Mouse (Mus musculus): ENCODE measurements around the gene Lamp1. TPM values are rescaled to one million over a fixed set of nuclear protein-coding genes. Genes with fewer than 3 reads are reported as not detected.

Lamp1 gene
- polyA plus RNA-seq, 1 experiment from 2014 or later, result 274 TPM

GRCm38 (mm10) chr8:13156327-13157097, 2.4 kb upstream of the Lamp1 start:
- DNase-seq (ENCODE audit: low spot score, missing footprints), result peak; percentile 47
- no peaks in the 10 kb centered on the region for H3K36me3 ChIP-seq (ENCODE audit: control insufficient read depth, insufficient read depth, low read length)

GRCm38 (mm10) chr8:13159377-13159881, 468 bp downstream of the Lamp1 start:
- Histone ChIP-seq H3K9me3 (ENCODE audit: control insufficient read depth, low read length) (no peaks in the 10 kb centered on the region), H3K4me3 (ENCODE audit: low read depth, low read length) (peak overlapping the region; percentile 99), H3K27ac (ENCODE audit: low read depth, low read length) (0 out of 2 replicates have a peak overlapping the region, but pooled peaks have one; percentile 30), H3K4me2 (peak overlapping the region; percentile 92), H3K36me3 (ENCODE audit: control insufficient read depth, insufficient read depth, low read length) (no peaks in the 10 kb centered on the region; the same call in 1 of the 2 replicates), H3K9ac (ENCODE audit: low read length) (peak overlapping the region; percentile 96), H3K27me3 (ENCODE audit: control insufficient read depth, insufficient read depth, low read length) (no peaks in the 10 kb centered on the region), H3K4me1 (ENCODE audit: control insufficient read depth, insufficient read depth, low read length) (peaks cover 11% of the 10 kb centered on the region)
- under 1% methylated on average over 41 of the region's 49 CpGs for WGBS
- ATAC-seq (ENCODE audit: low FRiP score) (peak; percentile 76), DNase-seq (ENCODE audit: low spot score, missing footprints) (peak; percentile 91)

More at GRCm38 (mm10) chr8:13156327-13157097, 2.4 kb upstream of the Lamp1 start:
- Histone ChIP-seq H3K4me3 (ENCODE audit: low read depth, low read length) (no peak overlapping the region), H3K27me3 (ENCODE audit: control insufficient read depth, insufficient read depth, low read length) (no peaks in the 10 kb centered on the region), H3K4me2 (no peak overlapping the region), H3K9me3 (ENCODE audit: control insufficient read depth, low read length) (no peaks in the 10 kb centered on the region), H3K27ac (ENCODE audit: low read depth, low read length) (no peak overlapping the region), H3K9ac (ENCODE audit: low read length) (no peak overlapping the region), H3K4me1 (ENCODE audit: control insufficient read depth, insufficient read depth, low read length) (peaks cover 11% of the 10 kb centered on the region)
- WGBS, result 76% methylated on average over 12 of the region's 12 CpGs
- no peak for ATAC-seq (ENCODE audit: low FRiP score)

GRCm38 (mm10) chr8:13160691-13161090, 1.7 kb downstream of the Lamp1 start:
- Histone ChIP-seq H3K4me1 (ENCODE audit: control insufficient read depth, insufficient read depth, low read length) (peaks cover 11% of the 10 kb centered on the region), H3K27ac (ENCODE audit: low read depth, low read length) (no peak overlapping the region), H3K9me3 (ENCODE audit: control insufficient read depth, low read length) (no peaks in the 10 kb centered on the region), H3K9ac (ENCODE audit: low read length) (peak overlapping the region; percentile 96; the same call in 1 of the 2 replicates), H3K4me2 (peak overlapping the region; percentile 92), H3K36me3 (ENCODE audit: control insufficient read depth, insufficient read depth, low read length) (no peaks in the 10 kb centered on the region; the same call in 1 of the 2 replicates), H3K4me3 (ENCODE audit: low read depth, low read length) (no peak overlapping the region), H3K27me3 (ENCODE audit: control insufficient read depth, insufficient read depth, low read length) (no peaks in the 10 kb centered on the region)
- WGBS, result 90% methylated on average over 3 of the region's 3 CpGs
- DNase-seq (ENCODE audit: low spot score, missing footprints) (no peak), ATAC-seq (ENCODE audit: low FRiP score) (no peak)

- H3K4me2 ChIP-seq, result no peak overlapping the region
- ATAC-seq (ENCODE audit: low FRiP score) (no peak), DNase-seq (ENCODE audit: low spot score, missing footprints) (peak; percentile 57)
- WGBS, result 86% methylated on average over 6 of the region's 6 CpGs
- H3K27ac ChIP-seq (ENCODE audit: low read depth, low read length), result no peak overlapping the region
- no peaks in the 10 kb centered on the region; the same call in 1 of the 2 replicates for H3K36me3 ChIP-seq (ENCODE audit: control insufficient read depth, insufficient read depth, low read length)
- H3K4me1 ChIP-seq (ENCODE audit: control insufficient read depth, insufficient read depth, low read length), result peaks cover 11% of the 10 kb centered on the region
- no peaks in the 10 kb centered on the region for H3K9me3 ChIP-seq (ENCODE audit: control insufficient read depth, low read length)
- no peaks in the 10 kb centered on the region for H3K27me3 ChIP-seq (ENCODE audit: control insufficient read depth, insufficient read depth, low read length)
- no peak overlapping the region for H3K9ac ChIP-seq (ENCODE audit: low read length)
- no peak overlapping the region for H3K4me3 ChIP-seq (ENCODE audit: low read depth, low read length)
Measured at GRCm38 (mm10) chr8:13162098-13162497, 3.1 kb downstream of the Lamp1 start.

- Histone ChIP-seq H3K27ac (ENCODE audit: low read depth, low read length) (no peak overlapping the region), H3K9me3 (ENCODE audit: control insufficient read depth, low read length) (no peaks in the 10 kb centered on the region), H3K9ac (ENCODE audit: low read length) (no peak overlapping the region), H3K4me3 (ENCODE audit: low read depth, low read length) (no peak overlapping the region), H3K4me2 (no peak overlapping the region), H3K4me1 (ENCODE audit: control insufficient read depth, insufficient read depth, low read length) (peaks cover 9% of the 10 kb centered on the region), H3K27me3 (ENCODE audit: control insufficient read depth, insufficient read depth, low read length) (no peaks in the 10 kb centered on the region), H3K36me3 (ENCODE audit: control insufficient read depth, insufficient read depth, low read length) (peaks cover 5% of the 10 kb centered on the region)
- DNase-seq (ENCODE audit: low spot score, missing footprints), result no peak
- WGBS, result 94% methylated on average over 1 of the region's 1 CpGs
- ATAC-seq (ENCODE audit: low FRiP score), result no peak
Measured at GRCm38 (mm10) chr8:13163563-13163962, 4.6 kb downstream of the Lamp1 start.

- Histone ChIP-seq H3K4me1 (ENCODE audit: control insufficient read depth, insufficient read depth, low read length) (peaks cover 8% of the 10 kb centered on the region), H3K27me3 (ENCODE audit: control insufficient read depth, insufficient read depth, low read length) (no peaks in the 10 kb centered on the region), H3K9ac (ENCODE audit: low read length) (no peak overlapping the region), H3K4me2 (no peak overlapping the region), H3K36me3 (ENCODE audit: control insufficient read depth, insufficient read depth, low read length) (peaks cover 5% of the 10 kb centered on the region), H3K9me3 (ENCODE audit: control insufficient read depth, low read length) (no peaks in the 10 kb centered on the region), H3K27ac (ENCODE audit: low read depth, low read length) (no peak overlapping the region), H3K4me3 (ENCODE audit: low read depth, low read length) (no peak overlapping the region)
- 90% methylated on average over 5 of the region's 5 CpGs for WGBS
- DNase-seq (ENCODE audit: low spot score, missing footprints), result no peak
- no peak for ATAC-seq (ENCODE audit: low FRiP score)
Measured at GRCm38 (mm10) chr8:13164361-13164760, 5.4 kb downstream of the Lamp1 start.

- Histone ChIP-seq H3K4me2 (no peak overlapping the region), H3K4me1 (ENCODE audit: control insufficient read depth, insufficient read depth, low read length) (no peaks in the 10 kb centered on the region), H3K9me3 (ENCODE audit: control insufficient read depth, low read length) (no peaks in the 10 kb centered on the region), H3K27ac (ENCODE audit: low read depth, low read length) (no peak overlapping the region), H3K36me3 (ENCODE audit: control insufficient read depth, insufficient read depth, low read length) (peaks cover 28% of the 10 kb centered on the region), H3K27me3 (ENCODE audit: control insufficient read depth, insufficient read depth, low read length) (no peaks in the 10 kb centered on the region), H3K4me3 (ENCODE audit: low read depth, low read length) (no peak overlapping the region), H3K9ac (ENCODE audit: low read length) (no peak overlapping the region)
- 78% methylated on average over 1 of the region's 1 CpGs for WGBS
- ATAC-seq (ENCODE audit: low FRiP score) (no peak), DNase-seq (ENCODE audit: low spot score, missing footprints) (no peak)
Measured at GRCm38 (mm10) chr8:13170510-13170909, 11.5 kb downstream of the Lamp1 start.

GRCm38 (mm10) chr8:13174305-13174704, 15.3 kb downstream of the Lamp1 start:
- Histone ChIP-seq H3K9me3 (ENCODE audit: control insufficient read depth, low read length) (no peaks in the 10 kb centered on the region), H3K27ac (ENCODE audit: low read depth, low read length) (no peak overlapping the region), H3K4me2 (no peak overlapping the region), H3K4me3 (ENCODE audit: low read depth, low read length) (no peak overlapping the region), H3K4me1 (ENCODE audit: control insufficient read depth, insufficient read depth, low read length) (no peaks in the 10 kb centered on the region), H3K9ac (ENCODE audit: low read length) (no peak overlapping the region), H3K27me3 (ENCODE audit: control insufficient read depth, insufficient read depth, low read length) (no peaks in the 10 kb centered on the region), H3K36me3 (ENCODE audit: control insufficient read depth, insufficient read depth, low read length) (peaks cover 32% of the 10 kb centered on the region)
- DNase-seq (ENCODE audit: low spot score, missing footprints) (peak; percentile 57), ATAC-seq (ENCODE audit: low FRiP score) (no peak)
- WGBS, result 95% methylated on average over 4 of the region's 4 CpGs

- Histone ChIP-seq H3K4me3 (ENCODE audit: low read depth, low read length) (no peak overlapping the region), H3K27me3 (ENCODE audit: control insufficient read depth, insufficient read depth, low read length) (no peaks in the 10 kb centered on the region), H3K4me2 (no peak overlapping the region), H3K4me1 (ENCODE audit: control insufficient read depth, insufficient read depth, low read length) (no peaks in the 10 kb centered on the region), H3K36me3 (ENCODE audit: control insufficient read depth, insufficient read depth, low read length) (peaks cover 32% of the 10 kb centered on the region), H3K9ac (ENCODE audit: low read length) (no peak overlapping the region), H3K9me3 (ENCODE audit: control insufficient read depth, low read length) (no peaks in the 10 kb centered on the region), H3K27ac (ENCODE audit: low read depth, low read length) (no peak overlapping the region)
- no peak for ATAC-seq (ENCODE audit: low FRiP score)
- WGBS, result 96% methylated on average over 4 of the region's 4 CpGs
- DNase-seq (ENCODE audit: low spot score, missing footprints), result peak; percentile 21
Measured at GRCm38 (mm10) chr8:13174811-13175210, 15.8 kb downstream of the Lamp1 start.
